9 mouse cellular contexts compared by ENCODE assay signal in genomic region chr9:107323558-107323957, GRCm38 (mm10). TPM values are rescaled to one million over a fixed set of nuclear protein-coding genes. Genes with fewer than 3 reads are reported as not detected.
A peak's percentile ranks its signal among the peaks of the same experiment; 100 is the strongest.
DNase-seq lines count a peak whose midpoint lies in the region; ATAC-seq lines count a peak whose summit lies in the region.
"Had no signal": no experiment of that assay in that cellular context is flagged by ENCODE, and none has a peak within 500 bp of the region (broad histone marks: within the 10 kb centered on the region; RNA-seq: fewer than 3 reads in every experiment).

No protein-coding gene starts in this region.

- H3K27me3 ChIP-seq in forebrain, embryonic 14.5 days (replicated peaks; ENCODE audit: control insufficient read depth, insufficient read depth, low read length) = no peaks in the 10 kb centered on the region
- no peaks in the 10 kb centered on the region for H3K27me3 ChIP-seq in forebrain, embryonic 15.5 days
- no peaks in the 10 kb centered on the region for H3K27me3 ChIP-seq in heart, embryonic 13.5 days (replicated peaks)
- H3K27me3 ChIP-seq: limb, embryonic 15.5 days had no signal

- H3K4me2 ChIP-seq in forebrain, embryonic 14.5 days (ENCODE audit: low read length) = no peak overlapping the region
- H3K4me2 ChIP-seq in forebrain, embryonic 15.5 days (replicated peaks) = no peak overlapping the region
- H3K4me2 ChIP-seq in heart, embryonic 13.5 days = no peak overlapping the region
- H3K4me2 ChIP-seq: limb, embryonic 15.5 days had no signal

- no peaks in the 10 kb centered on the region for H3K4me1 ChIP-seq in forebrain, embryonic 14.5 days (ENCODE audit: control insufficient read depth, insufficient read depth, low read length)
- no peaks in the 10 kb centered on the region for H3K4me1 ChIP-seq in forebrain, embryonic 15.5 days
- H3K4me1 ChIP-seq in heart, embryonic 13.5 days = peaks cover 39% of the 10 kb centered on the region

- no peak for ATAC-seq in forebrain, embryonic 14.5 days
- no peak for ATAC-seq in forebrain, embryonic 15.5 days (replicated peaks)
- no peak for ATAC-seq in heart, embryonic 13.5 days (ENCODE audit: extremely low read depth, insufficient number of reproducible peaks, low FRiP score, low TSS enrichment)

- no peak overlapping the region for H3K4me3 ChIP-seq in forebrain, embryonic 14.5 days (ENCODE audit: low read depth, low read length)
- H3K4me3 ChIP-seq in forebrain, embryonic 15.5 days = no peak overlapping the region
- no peak overlapping the region for H3K4me3 ChIP-seq in heart, embryonic 13.5 days
- H3K4me3 ChIP-seq: limb, embryonic 15.5 days had no signal

- 64% methylated on average over 6 of the region's 6 CpGs for WGBS in forebrain, embryonic 14.5 days
- 66% methylated on average over 6 of the region's 6 CpGs for WGBS in forebrain, embryonic 15.5 days
- 37% methylated on average over 6 of the region's 6 CpGs for WGBS in heart, embryonic 13.5 days

- no peak overlapping the region for H3K27ac ChIP-seq in forebrain, embryonic 14.5 days (ENCODE audit: low read depth, low read length)
- H3K27ac ChIP-seq in forebrain, embryonic 15.5 days (replicated peaks) = no peak overlapping the region
- H3K27ac ChIP-seq in heart, embryonic 13.5 days (replicated peaks) = peak overlapping the region; percentile 42
- H3K27ac ChIP-seq: limb, embryonic 15.5 days had no signal

- no peaks in the 10 kb centered on the region for H3K9me3 ChIP-seq in forebrain, embryonic 14.5 days (replicated peaks; ENCODE audit: control insufficient read depth, low read length)
- H3K9me3 ChIP-seq in forebrain, embryonic 15.5 days = no peaks in the 10 kb centered on the region
- H3K9me3 ChIP-seq in heart, embryonic 13.5 days = no peaks in the 10 kb centered on the region
- H3K9me3 ChIP-seq: limb, embryonic 15.5 days had no signal

- DNase-seq in forebrain, embryonic 14.5 days (ENCODE audit: low spot score) = peak; percentile 54
- peak; percentile 16 for DNase-seq in retina, postnatal 1 day
- DNase-seq in retina, embryonic 14.5 days (ENCODE audit: low spot score) = no peak
- DNase-seq in lung, postnatal 14 days = peak; percentile 72
- no peak for DNase-seq in left cerebral cortex, adult 9 months (ENCODE audit: low spot score in 2 of 2)
- DNase-seq in frontal cortex, postnatal 14 days (ENCODE audit: low spot score in 2 of 2) = no peak

- no peak overlapping the region for H3K9ac ChIP-seq in forebrain, embryonic 14.5 days (ENCODE audit: low read length)
- H3K9ac ChIP-seq in forebrain, embryonic 15.5 days (replicated peaks) = no peak overlapping the region
- H3K9ac ChIP-seq in heart, embryonic 13.5 days = no peak overlapping the region
- H3K9ac ChIP-seq: limb, embryonic 15.5 days had no signal

- H3K36me3 ChIP-seq in forebrain, embryonic 14.5 days (ENCODE audit: control insufficient read depth, insufficient read depth, low read length) = 0 out of 2 replicates have a peak, but pooled peaks cover 7% of the 10 kb centered on the region
- 0 out of 2 replicates have a peak, but pooled peaks cover 3% of the 10 kb centered on the region for H3K36me3 ChIP-seq in forebrain, embryonic 15.5 days
- H3K36me3 ChIP-seq in heart, embryonic 13.5 days = 0 out of 2 replicates have a peak, but pooled peaks cover 8% of the 10 kb centered on the region

RNA-seq across cellular contexts. Expression of gene Hemk1, which starts 14.6 kb away (rescaled TPM):
- 14.0 and 15.7 TPM in 2 replicates for polyA plus RNA-seq in forebrain, embryonic 14.5 days (2014; fragmentation: Nextera tagmentation; extraction: Ambion mirVana)
- 14.6 and 16.0 TPM in 2 replicates for polyA plus RNA-seq in forebrain, embryonic 15.5 days (2015; fragmentation: Nextera tagmentation; extraction: Ambion mirVana)
- 11.4 and 12.0 TPM in 2 replicates for polyA plus RNA-seq in heart, embryonic 13.5 days (2015; fragmentation: Nextera tagmentation; extraction: Ambion mirVana)

RNA-seq across cellular contexts. Expression of gene 6430571L13Rik, which starts 16.8 kb away (rescaled TPM):
- 2.0 and 2.3 TPM in 2 replicates for polyA plus RNA-seq in forebrain, embryonic 14.5 days (2014; fragmentation: Nextera tagmentation; extraction: Ambion mirVana)
- polyA plus RNA-seq in forebrain, embryonic 15.5 days (2015; fragmentation: Nextera tagmentation; extraction: Ambion mirVana) = 4.1 and 4.5 TPM in 2 replicates
- polyA plus RNA-seq in heart, embryonic 13.5 days (2015; fragmentation: Nextera tagmentation; extraction: Ambion mirVana) = 0.79 and 1.1 TPM in 2 replicates

RNA-seq across cellular contexts. Expression of gene Cish, which starts 27.7 kb away (rescaled TPM):
- 4.9 and 7.0 TPM in 2 replicates for polyA plus RNA-seq in forebrain, embryonic 14.5 days (2014; fragmentation: Nextera tagmentation; extraction: Ambion mirVana)
- polyA plus RNA-seq in forebrain, embryonic 15.5 days (2015; fragmentation: Nextera tagmentation; extraction: Ambion mirVana) = 9.5 and 11.5 TPM in 2 replicates
- polyA plus RNA-seq in heart, embryonic 13.5 days (2015; fragmentation: Nextera tagmentation; extraction: Ambion mirVana) = 17.2 and 18.7 TPM in 2 replicates

RNA-seq across cellular contexts. Expression of gene Mapkapk3, which starts 33.9 kb away (rescaled TPM):
- 1.4 and 1.9 TPM in 2 replicates for polyA plus RNA-seq in forebrain, embryonic 14.5 days (2014; fragmentation: Nextera tagmentation; extraction: Ambion mirVana)
- polyA plus RNA-seq in forebrain, embryonic 15.5 days (2015; fragmentation: Nextera tagmentation; extraction: Ambion mirVana) = 1.4 and 1.8 TPM in 2 replicates
- polyA plus RNA-seq in heart, embryonic 13.5 days (2015; fragmentation: Nextera tagmentation; extraction: Ambion mirVana) = 5.1 and 7.0 TPM in 2 replicates

Comparison
In these comparisons a context has a peak if more than half of its experiments do, and no peak if none do; other contexts are left out.
1. DNase-seq: peak in forebrain, embryonic 14.5 days (single experiment), retina, postnatal 1 day (single experiment) and lung, postnatal 14 days (single experiment); none in retina, embryonic 14.5 days (single experiment), left cerebral cortex, adult 9 months (0 of 2) and frontal cortex, postnatal 14 days (0 of 2).